Mouse (Mus musculus): ENCODE results near the gene Ctnnd2. TPM values are rescaled to one million over a fixed set of nuclear protein-coding genes. Genes with fewer than 3 reads are reported as not detected.

The Ctnnd2 gene
- polyA plus RNA-seq, 1 experiment from 2014 or later, result 1.8 TPM

DNA sequence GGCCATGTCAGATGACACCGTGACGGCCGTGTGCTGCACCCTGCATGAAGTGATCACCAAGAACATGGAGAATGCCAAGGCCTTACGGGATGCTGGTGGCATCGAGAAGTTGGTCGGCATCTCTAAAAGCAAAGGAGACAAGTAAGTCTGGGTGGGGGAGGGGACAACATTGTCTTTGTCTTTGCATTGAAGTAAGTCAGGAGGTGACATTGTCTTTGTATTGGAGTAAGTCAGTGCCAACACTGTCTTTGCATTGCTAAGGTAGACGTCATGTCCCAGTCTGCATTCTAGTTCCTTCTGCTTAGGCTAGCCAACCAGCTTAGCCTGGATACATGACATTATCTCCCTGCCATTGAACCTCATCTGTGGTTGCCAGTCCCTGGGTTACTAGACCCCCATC, 794.4 kb downstream of the Ctnnd2 start:
- WGBS, result 92% methylated on average over 7 of the region's 7 CpGs
- H3K4me1 ChIP-seq, result no peaks in the 10 kb centered on the region
- no peak overlapping the region for H3K4me3 ChIP-seq
- H3K9ac ChIP-seq, result no peak overlapping the region
- no peaks in the 10 kb centered on the region for H3K27me3 ChIP-seq
- H3K9me3 ChIP-seq, result no peaks in the 10 kb centered on the region
- no peaks in the 10 kb centered on the region for H3K36me3 ChIP-seq
- H3K27ac ChIP-seq, result no peak overlapping the region
- no peak for ATAC-seq (ENCODE audit: insufficient number of reproducible peaks, low FRiP score, low TSS enrichment, low read depth)
- no peak overlapping the region for H3K4me2 ChIP-seq

DNA sequence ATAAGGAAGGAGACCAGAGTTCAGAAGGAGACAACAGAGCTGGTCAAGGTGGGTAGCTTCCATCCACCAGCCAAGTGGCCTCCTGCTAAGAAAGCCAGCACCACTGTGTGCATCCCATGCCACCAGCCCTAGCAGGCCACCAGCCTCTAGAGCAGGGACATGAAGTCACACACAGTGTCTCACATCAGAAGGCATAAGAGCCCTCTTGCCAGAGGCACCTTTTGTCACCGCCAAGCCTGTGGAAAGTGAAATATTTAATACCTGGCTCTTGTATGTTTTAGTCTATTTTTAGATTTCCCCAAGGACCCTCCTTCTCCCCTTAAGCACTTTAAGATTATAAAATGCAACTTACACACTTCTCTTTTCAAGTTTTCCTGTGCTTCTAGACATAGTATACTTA, 802.0 kb downstream of the Ctnnd2 start:
- H3K4me2 ChIP-seq, result no peak overlapping the region
- WGBS, result 57% methylated on average over 1 of the region's 1 CpGs
- no peaks in the 10 kb centered on the region for H3K9me3 ChIP-seq
- no peaks in the 10 kb centered on the region for H3K36me3 ChIP-seq
- no peaks in the 10 kb centered on the region for H3K27me3 ChIP-seq
- ATAC-seq (ENCODE audit: insufficient number of reproducible peaks, low FRiP score, low TSS enrichment, low read depth), result no peak
- H3K4me3 ChIP-seq, result no peak overlapping the region
- H3K9ac ChIP-seq, result no peak overlapping the region
- H3K27ac ChIP-seq, result no peak overlapping the region
- no peaks in the 10 kb centered on the region for H3K4me1 ChIP-seq

DNA sequence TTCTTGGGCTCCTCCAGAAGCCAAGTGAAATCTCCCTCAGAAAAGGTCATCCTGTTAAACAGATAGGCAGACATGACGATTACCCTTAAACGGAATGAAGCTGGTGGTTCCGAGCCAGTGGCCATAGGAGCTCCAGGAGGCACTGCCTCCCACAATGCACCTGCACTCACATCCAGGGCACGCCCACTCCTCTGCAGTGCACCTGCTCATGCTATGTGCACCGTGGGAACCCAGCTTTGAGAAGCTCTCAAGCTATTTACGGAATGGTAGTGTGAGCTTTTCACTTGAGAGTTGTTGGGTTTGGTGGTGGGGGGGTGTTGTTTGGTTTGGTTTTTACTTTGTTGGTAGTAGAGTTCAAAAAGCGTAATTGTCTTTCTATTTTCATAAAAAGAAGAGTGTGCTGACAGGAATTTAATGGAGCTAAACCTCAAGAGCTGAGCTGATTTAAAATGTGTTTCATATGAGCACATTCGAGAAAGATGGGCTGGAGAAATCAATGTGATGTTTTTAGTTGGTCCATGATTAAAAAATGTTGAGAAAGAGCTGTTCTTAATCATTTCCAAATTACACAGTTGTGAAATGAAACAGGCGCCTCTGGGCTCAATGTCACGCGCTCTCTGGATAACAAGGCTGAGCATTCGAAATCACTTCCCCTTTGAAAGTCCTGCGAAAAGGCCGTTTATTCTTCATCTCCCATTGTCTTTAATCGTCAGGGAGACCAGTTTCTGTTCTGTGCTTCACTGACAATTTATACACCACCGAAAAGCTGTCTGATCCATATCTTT, 802.8 kb downstream of the Ctnnd2 start:
- no peak for ATAC-seq (ENCODE audit: insufficient number of reproducible peaks, low FRiP score, low TSS enrichment, low read depth)
- H3K4me2 ChIP-seq, result no peak overlapping the region
- H3K9me3 ChIP-seq, result no peaks in the 10 kb centered on the region
- H3K9ac ChIP-seq, result no peak overlapping the region
- no peaks in the 10 kb centered on the region for H3K4me1 ChIP-seq
- H3K27ac ChIP-seq, result no peak overlapping the region
- no peaks in the 10 kb centered on the region for H3K27me3 ChIP-seq
- no peaks in the 10 kb centered on the region for H3K36me3 ChIP-seq
- 70% methylated on average over 16 of the region's 16 CpGs for WGBS
- no peak overlapping the region for H3K4me3 ChIP-seq

GRCm38 (mm10) chr15:30977166-30977740, 804.9 kb downstream of the Ctnnd2 start:
- no peaks in the 10 kb centered on the region for H3K4me1 ChIP-seq
- WGBS, result 76% methylated on average over 11 of the region's 11 CpGs
- H3K4me3 ChIP-seq, result no peak overlapping the region
- H3K9me3 ChIP-seq, result no peaks in the 10 kb centered on the region
- H3K27me3 ChIP-seq, result no peaks in the 10 kb centered on the region
- H3K27ac ChIP-seq, result no peak overlapping the region
- ATAC-seq (ENCODE audit: insufficient number of reproducible peaks, low FRiP score, low TSS enrichment, low read depth), result no peak
- no peaks in the 10 kb centered on the region for H3K36me3 ChIP-seq
- H3K9ac ChIP-seq, result no peak overlapping the region
- no peak overlapping the region for H3K4me2 ChIP-seq

GRCm38 (mm10) chr15:30986890-30987289, 814.5 kb downstream of the Ctnnd2 start:
- no peak overlapping the region for H3K4me2 ChIP-seq
- H3K27me3 ChIP-seq, result no peaks in the 10 kb centered on the region
- 87% methylated on average over 2 of the region's 2 CpGs for WGBS
- H3K9me3 ChIP-seq, result no peaks in the 10 kb centered on the region
- H3K36me3 ChIP-seq, result no peaks in the 10 kb centered on the region
- ATAC-seq (ENCODE audit: insufficient number of reproducible peaks, low FRiP score, low TSS enrichment, low read depth), result no peak
- no peak overlapping the region for H3K27ac ChIP-seq
- H3K9ac ChIP-seq, result no peak overlapping the region
- no peak overlapping the region for H3K4me3 ChIP-seq
- H3K4me1 ChIP-seq, result no peaks in the 10 kb centered on the region

DNA sequence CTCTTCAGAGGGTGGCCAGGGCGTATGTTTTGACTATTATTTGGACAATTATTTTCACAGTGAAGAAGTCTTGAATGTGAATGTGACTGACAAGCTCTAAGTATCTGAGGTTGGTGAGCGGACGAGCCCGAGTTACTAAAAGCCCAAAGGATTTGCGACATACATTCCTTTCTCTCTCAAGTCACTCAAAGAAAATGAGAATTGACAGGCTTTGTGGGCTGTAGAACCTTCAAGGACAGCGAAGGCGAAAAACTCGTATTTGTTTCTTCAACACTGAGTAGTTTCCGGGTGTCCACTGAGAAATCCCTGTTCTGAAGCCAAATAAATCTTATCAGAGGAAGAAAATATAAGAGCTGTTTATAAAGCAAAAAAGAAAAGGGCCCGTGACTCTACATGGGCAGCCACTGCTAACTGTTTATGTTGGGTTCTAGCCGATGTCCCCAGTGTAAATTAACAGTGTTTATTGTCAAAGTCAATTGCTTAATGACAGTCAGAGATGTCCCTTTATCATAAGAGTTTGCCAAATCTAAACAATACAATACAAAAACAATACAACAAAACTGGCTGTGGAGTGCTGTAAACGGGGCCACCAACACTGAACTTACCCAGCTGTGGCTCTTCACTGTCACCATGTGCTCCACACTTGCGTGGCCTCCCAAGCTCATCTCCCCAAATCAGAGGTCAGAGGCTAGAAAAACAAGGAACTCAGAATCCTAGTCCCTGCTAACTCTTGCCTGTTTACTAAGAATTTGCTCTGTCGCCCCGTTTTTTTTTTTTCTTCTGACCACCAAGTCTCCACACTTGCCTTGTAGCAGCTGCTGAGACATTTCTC, 818.2 kb downstream of the Ctnnd2 start:
- 73% methylated on average over 15 of the region's 15 CpGs for WGBS

GRCm38 (mm10) chr15:30992357-30992756, 820.0 kb downstream of the Ctnnd2 start:
- Histone ChIP-seq H3K27me3 (no peaks in the 10 kb centered on the region), H3K9ac (no peak overlapping the region), H3K27ac (no peak overlapping the region), H3K9me3 (no peaks in the 10 kb centered on the region), H3K36me3 (no peaks in the 10 kb centered on the region), H3K4me2 (no peak overlapping the region), H3K4me3 (no peak overlapping the region), H3K4me1 (no peaks in the 10 kb centered on the region)
- no peak for ATAC-seq (ENCODE audit: insufficient number of reproducible peaks, low FRiP score, low TSS enrichment, low read depth)
- WGBS, result 73% methylated on average over 12 of the region's 12 CpGs

More for the DNA sequence above, 818.2 kb downstream of the Ctnnd2 start:
- no peaks in the 10 kb centered on the region for H3K4me1 ChIP-seq
- no peaks in the 10 kb centered on the region for H3K36me3 ChIP-seq
- H3K9ac ChIP-seq, result no peak overlapping the region
- no peak overlapping the region for H3K4me2 ChIP-seq
- no peak for ATAC-seq (ENCODE audit: insufficient number of reproducible peaks, low FRiP score, low TSS enrichment, low read depth)
- no peak overlapping the region for H3K27ac ChIP-seq
- H3K9me3 ChIP-seq, result no peaks in the 10 kb centered on the region
- no peaks in the 10 kb centered on the region for H3K27me3 ChIP-seq
- H3K4me3 ChIP-seq, result no peak overlapping the region

DNA sequence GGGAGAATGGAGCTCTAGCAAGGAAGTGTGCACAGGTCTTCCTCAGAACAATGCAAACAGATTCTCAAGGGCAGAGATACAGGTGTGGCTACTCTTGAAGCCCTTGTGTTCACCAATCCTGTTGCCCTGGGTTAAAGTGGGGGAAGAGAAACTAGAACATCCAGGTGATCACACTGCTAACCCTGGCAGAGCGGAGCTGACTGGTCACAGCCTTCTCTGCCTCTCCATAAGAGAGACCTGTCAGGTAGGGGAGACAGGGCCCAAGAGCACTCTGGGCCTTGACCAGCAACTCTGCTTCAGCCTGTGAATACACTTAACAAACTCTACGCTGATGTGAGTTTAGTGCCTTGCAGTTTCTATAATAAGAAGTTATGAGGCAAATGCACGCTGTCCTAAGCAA, 820.5 kb downstream of the Ctnnd2 start:
- no peaks in the 10 kb centered on the region for H3K4me1 ChIP-seq
- no peak overlapping the region for H3K27ac ChIP-seq
- H3K9ac ChIP-seq, result no peak overlapping the region
- WGBS, result 78% methylated on average over 3 of the region's 3 CpGs
- no peaks in the 10 kb centered on the region for H3K36me3 ChIP-seq
- H3K9me3 ChIP-seq, result no peaks in the 10 kb centered on the region
- H3K27me3 ChIP-seq, result no peaks in the 10 kb centered on the region
- no peak overlapping the region for H3K4me3 ChIP-seq
- no peak overlapping the region for H3K4me2 ChIP-seq
- no peak for ATAC-seq (ENCODE audit: insufficient number of reproducible peaks, low FRiP score, low TSS enrichment, low read depth)

DNA sequence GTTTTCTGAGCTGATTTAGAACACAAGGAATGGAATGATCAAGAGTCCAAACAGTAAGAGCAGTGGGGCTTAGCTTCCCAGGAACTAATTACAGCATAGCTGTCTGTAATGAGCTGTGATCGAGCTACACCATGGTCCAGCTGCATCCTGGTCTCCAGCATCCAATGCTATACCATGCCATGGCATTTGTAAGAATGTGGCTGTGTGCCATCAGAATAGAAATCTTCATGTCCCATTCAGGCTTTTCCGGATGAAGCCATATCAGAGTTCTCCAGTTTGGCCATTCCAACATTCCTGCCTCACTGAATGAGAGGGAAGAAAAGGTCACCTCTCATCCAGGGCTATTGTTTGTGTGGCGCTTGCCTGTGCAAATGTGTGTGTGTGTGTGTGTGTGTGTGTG, 823.0 kb downstream of the Ctnnd2 start:
- no peak overlapping the region for H3K4me3 ChIP-seq
- no peaks in the 10 kb centered on the region for H3K27me3 ChIP-seq
- WGBS, result 70% methylated on average over 3 of the region's 3 CpGs
- H3K9me3 ChIP-seq, result no peaks in the 10 kb centered on the region
- H3K4me1 ChIP-seq, result no peaks in the 10 kb centered on the region
- H3K27ac ChIP-seq, result no peak overlapping the region
- no peak overlapping the region for H3K9ac ChIP-seq
- H3K4me2 ChIP-seq, result no peak overlapping the region
- no peak for ATAC-seq (ENCODE audit: insufficient number of reproducible peaks, low FRiP score, low TSS enrichment, low read depth)
- H3K36me3 ChIP-seq, result no peaks in the 10 kb centered on the region

DNA sequence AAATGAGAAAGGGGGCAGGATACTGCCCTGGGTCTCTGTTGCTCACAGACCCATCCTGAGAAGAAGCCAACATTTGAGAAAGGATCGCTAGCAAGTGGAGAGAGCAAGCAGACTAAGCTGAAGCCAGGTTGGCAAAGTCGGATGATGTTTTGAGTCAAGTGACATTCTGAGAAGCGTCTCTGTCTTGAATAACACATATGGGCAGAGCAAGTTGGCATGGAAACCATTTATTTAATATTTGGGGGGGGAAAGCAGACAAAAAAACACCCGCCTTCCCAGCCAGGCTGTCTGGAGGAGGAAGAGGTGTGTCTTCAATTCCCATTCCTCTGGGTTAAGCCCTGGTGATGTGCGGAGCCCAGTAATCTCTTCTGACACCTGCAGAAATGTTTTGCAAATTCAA, 832.1 kb downstream of the Ctnnd2 start:
- no peak for ATAC-seq (ENCODE audit: insufficient number of reproducible peaks, low FRiP score, low TSS enrichment, low read depth)
- Histone ChIP-seq H3K27me3 (no peaks in the 10 kb centered on the region), H3K27ac (no peak overlapping the region), H3K36me3 (no peaks in the 10 kb centered on the region), H3K4me3 (no peak overlapping the region), H3K4me2 (no peak overlapping the region), H3K4me1 (no peaks in the 10 kb centered on the region), H3K9me3 (no peaks in the 10 kb centered on the region), H3K9ac (no peak overlapping the region)
- WGBS, result 80% methylated on average over 5 of the region's 5 CpGs

DNA sequence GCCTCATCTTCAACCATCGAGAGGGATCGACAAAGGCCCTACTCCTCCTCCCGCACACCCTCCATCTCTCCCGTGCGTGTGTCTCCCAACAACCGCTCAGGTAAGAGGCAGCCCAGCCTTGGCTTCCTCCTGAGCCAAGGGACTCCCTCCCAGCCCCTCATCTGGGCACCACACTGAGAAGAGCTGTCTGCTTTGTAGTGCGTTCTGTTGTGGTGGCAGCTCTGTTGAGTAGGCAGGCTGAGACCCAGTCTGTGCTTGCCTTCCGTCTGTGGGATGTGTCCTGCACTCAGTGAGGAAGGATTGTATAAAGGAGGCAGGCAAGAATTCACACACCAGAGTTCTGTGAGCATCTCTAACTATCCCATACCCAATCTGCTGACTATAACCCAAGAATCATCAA, 832.6 kb downstream of the Ctnnd2 start:
- Histone ChIP-seq H3K36me3 (no peaks in the 10 kb centered on the region), H3K4me2 (no peak overlapping the region), H3K9ac (no peak overlapping the region), H3K27me3 (no peaks in the 10 kb centered on the region), H3K27ac (no peak overlapping the region), H3K4me1 (no peaks in the 10 kb centered on the region), H3K9me3 (no peaks in the 10 kb centered on the region), H3K4me3 (no peak overlapping the region)
- no peak; the same call in 1 of the 2 replicates for ATAC-seq (ENCODE audit: insufficient number of reproducible peaks, low FRiP score, low TSS enrichment, low read depth)
- WGBS, result 77% methylated on average over 8 of the region's 8 CpGs

Measured in limb, embryonic 15.5 days (tissue).